Mouse (Mus musculus): ENCODE data around the gene Mdc1.

Mdc1 gene

GRCm38 (mm10) chr17:35841076-35841950 is at the start of gene Mdc1:
Gene Mdc1 (plus strand): TSS chr17:35841515.
- DNase-seq (ENCODE audit: low spot score): peak; percentile 100

- no peak for DNase-seq (ENCODE audit: low spot score)
Observed at GRCm38 (mm10) chr17:35792837-35793236, 48.5 kb upstream of the Mdc1 start.

- no peak for DNase-seq (ENCODE audit: low spot score)
Observed at GRCm38 (mm10) chr17:35795099-35795498, 46.2 kb upstream of the Mdc1 start.

- no peak for DNase-seq (ENCODE audit: low spot score)
Observed at GRCm38 (mm10) chr17:35795656-35796055, 45.7 kb upstream of the Mdc1 start.

- DNase-seq (ENCODE audit: low spot score): no peak
Observed at GRCm38 (mm10) chr17:35796835-35797234, 44.5 kb upstream of the Mdc1 start.

GRCm38 (mm10) chr17:35800905-35801304 is 40.4 kb upstream of the Mdc1 start:
- DNase-seq (ENCODE audit: low spot score): no peak

- DNase-seq (ENCODE audit: low spot score): no peak
Observed at GRCm38 (mm10) chr17:35803020-35803419, 38.3 kb upstream of the Mdc1 start.

GRCm38 (mm10) chr17:35803858-35804399 is 37.4 kb upstream of the Mdc1 start:
- DNase-seq (ENCODE audit: low spot score): no peak

GRCm38 (mm10) chr17:35808073-35808472 is 33.2 kb upstream of the Mdc1 start:
- DNase-seq (ENCODE audit: low spot score): no peak

GRCm38 (mm10) chr17:35809395-35809794 is 31.9 kb upstream of the Mdc1 start:
- no peak for DNase-seq (ENCODE audit: low spot score)

- no peak for DNase-seq (ENCODE audit: low spot score)
Observed at GRCm38 (mm10) chr17:35810900-35811648, 30.2 kb upstream of the Mdc1 start.

- DNase-seq (ENCODE audit: low spot score): no peak
Observed at GRCm38 (mm10) chr17:35812307-35812706, 29.0 kb upstream of the Mdc1 start.

- DNase-seq (ENCODE audit: low spot score): no peak
Observed at GRCm38 (mm10) chr17:35812736-35813135, 28.6 kb upstream of the Mdc1 start.

- no peak for DNase-seq (ENCODE audit: low spot score)
Observed at GRCm38 (mm10) chr17:35813245-35813647, 28.1 kb upstream of the Mdc1 start.

- no peak for DNase-seq (ENCODE audit: low spot score)
Observed at GRCm38 (mm10) chr17:35813653-35814052, 27.7 kb upstream of the Mdc1 start.

- no peak for DNase-seq (ENCODE audit: low spot score)
Observed at GRCm38 (mm10) chr17:35814678-35815077, 26.6 kb upstream of the Mdc1 start.

GRCm38 (mm10) chr17:35815836-35816235 is 25.5 kb upstream of the Mdc1 start:
- DNase-seq (ENCODE audit: low spot score): no peak

GRCm38 (mm10) chr17:35816686-35817085 is 24.6 kb upstream of the Mdc1 start:
- no peak for DNase-seq (ENCODE audit: low spot score)

GRCm38 (mm10) chr17:35817226-35817625 is 24.1 kb upstream of the Mdc1 start:
- DNase-seq (ENCODE audit: low spot score): peak; percentile 58

- no peak for DNase-seq (ENCODE audit: low spot score)
Observed at GRCm38 (mm10) chr17:35820111-35820510, 21.2 kb upstream of the Mdc1 start.

GRCm38 (mm10) chr17:35821439-35822430 is 19.6 kb upstream of the Mdc1 start, which contains the start of gene Ier3:
Gene Ier3 (plus strand): TSS chr17:35821684.
- DNase-seq (ENCODE audit: low spot score): peak; percentile 85

- DNase-seq (ENCODE audit: low spot score): no peak
Observed at GRCm38 (mm10) chr17:35822564-35822963, 18.8 kb upstream of the Mdc1 start.

Measured in embryo, embryonic 10.5 days (tissue).